Mouse (Mus musculus): ENCODE results near the gene Igdcc4. TPM values are rescaled to one million over a fixed set of nuclear protein-coding genes. Genes with fewer than 3 reads are reported as not detected.
"Not testable (repeated sequence)": the region's sequence is repeated elsewhere in the genome, so short reads cannot be mapped to it uniquely, and the experiment has no call there.

The Igdcc4 gene
- 10 to 100 TPM; 35.7 to 39.1 (median 36.6) TPM for total RNA-seq (2022)

- no peak for DNase-seq (ENCODE audit: low spot score in 2 of 2)
These were observed at the start of gene Igdcc4 for GRCm38 (mm10) chr9:65100991-65101685. Gene Igdcc4 (plus strand): TSS chr9:65101486.

- no peak for DNase-seq (ENCODE audit: low spot score in 2 of 2)
These were observed 37.0 kb upstream of the Igdcc4 start for GRCm38 (mm10) chr9:65064251-65064650.

DNA sequence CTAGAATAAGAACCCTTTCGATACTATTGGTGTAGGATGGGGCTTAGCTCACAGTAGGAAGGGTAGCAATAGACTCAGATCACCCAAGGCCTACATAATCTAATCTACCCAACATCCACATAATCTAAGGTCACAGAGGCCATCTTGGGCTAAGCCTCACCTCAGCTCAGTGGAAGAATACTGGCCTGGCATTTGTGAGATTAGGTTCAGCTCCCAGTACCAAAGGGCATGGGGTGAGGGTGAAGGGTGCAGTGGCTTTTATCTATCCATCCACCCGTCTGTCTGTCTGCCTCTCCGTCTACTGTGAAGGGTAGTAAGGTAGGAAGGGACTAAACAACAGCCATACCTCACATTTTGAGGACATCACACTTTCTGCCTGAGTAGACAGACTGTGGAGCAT, 30.7 kb upstream of the Igdcc4 start:
- no peak for DNase-seq (ENCODE audit: low spot score in 2 of 2)

GRCm38 (mm10) chr9:65073555-65073954, 27.7 kb upstream of the Igdcc4 start:
- no peak for DNase-seq (ENCODE audit: low spot score in 2 of 2)

GRCm38 (mm10) chr9:65074251-65074650, 27.0 kb upstream of the Igdcc4 start:
- DNase-seq (ENCODE audit: low spot score in 2 of 2): no peak

DNA sequence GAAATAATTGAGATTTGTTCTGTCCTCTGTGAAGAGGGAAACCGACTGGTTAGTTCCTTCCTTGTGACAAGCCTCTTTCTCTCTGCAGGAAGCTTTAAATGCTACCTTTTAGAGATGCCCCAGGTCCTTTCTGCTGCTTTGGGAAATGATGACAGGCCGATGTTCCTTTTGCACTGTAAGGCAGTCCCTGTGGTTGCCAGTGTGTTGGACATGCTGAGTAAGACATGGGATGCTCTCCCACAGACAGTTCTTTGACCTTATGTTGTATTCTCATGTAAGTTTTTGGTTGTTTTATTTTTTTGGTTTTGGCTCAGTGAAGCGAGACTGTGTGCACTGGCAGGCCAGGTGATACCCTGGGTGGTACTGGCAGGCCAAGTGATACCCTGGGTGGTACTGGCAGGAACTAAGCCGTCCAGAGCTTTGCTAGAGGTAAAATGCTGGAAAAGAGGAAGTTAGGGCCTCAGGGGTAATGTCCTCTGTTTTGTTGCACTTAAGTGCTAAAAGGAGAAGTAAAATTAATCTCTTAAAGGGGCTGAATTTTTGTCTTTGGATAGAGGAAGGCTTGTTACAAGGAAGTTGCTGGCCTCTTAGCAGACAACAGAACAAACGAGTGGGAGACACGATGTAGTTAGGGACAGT, 26.3 kb upstream of the Igdcc4 start:
- no peak for DNase-seq (ENCODE audit: low spot score in 2 of 2)

GRCm38 (mm10) chr9:65077536-65077935, 23.8 kb upstream of the Igdcc4 start:
- no peak for DNase-seq (ENCODE audit: low spot score in 2 of 2)

- not testable (repeated sequence) for DNase-seq (ENCODE audit: low spot score in 2 of 2)
These were observed 21.1 kb upstream of the Igdcc4 start for GRCm38 (mm10) chr9:65080141-65080540.

DNA sequence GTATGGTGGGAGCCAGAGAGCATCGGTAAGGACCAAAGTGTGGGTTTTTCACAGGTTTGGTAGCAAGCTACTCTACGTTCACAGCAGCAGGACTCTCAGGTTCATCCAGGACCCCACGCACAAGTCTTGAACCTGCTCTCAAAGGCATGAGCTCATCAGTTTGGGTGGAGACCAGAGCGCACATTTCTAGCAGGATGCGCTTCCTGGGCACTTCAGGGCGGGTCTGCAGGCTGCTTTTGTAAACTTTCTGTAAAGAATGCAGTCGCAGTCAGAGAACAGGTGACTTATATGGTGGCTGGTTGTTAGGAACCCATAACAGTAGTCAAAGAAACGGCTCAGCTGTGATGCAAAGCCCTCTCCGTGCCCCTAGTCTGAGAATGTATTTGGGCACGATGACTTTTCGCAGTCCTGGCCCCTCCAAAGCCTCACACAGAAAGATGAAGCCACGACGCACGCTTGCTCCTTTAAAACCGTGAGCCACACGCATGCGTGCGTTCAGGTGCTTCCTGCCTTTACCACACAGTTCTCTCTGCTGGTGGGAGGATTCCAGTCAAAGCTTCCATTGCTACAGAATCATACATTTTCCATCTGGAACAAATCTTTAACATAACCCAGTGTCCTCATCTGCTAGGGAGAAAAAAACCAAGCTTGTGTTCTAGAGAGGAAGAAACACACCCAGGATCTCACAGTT, 18.1 kb upstream of the Igdcc4 start:
- DNase-seq (ENCODE audit: low spot score in 2 of 2): no peak

DNA sequence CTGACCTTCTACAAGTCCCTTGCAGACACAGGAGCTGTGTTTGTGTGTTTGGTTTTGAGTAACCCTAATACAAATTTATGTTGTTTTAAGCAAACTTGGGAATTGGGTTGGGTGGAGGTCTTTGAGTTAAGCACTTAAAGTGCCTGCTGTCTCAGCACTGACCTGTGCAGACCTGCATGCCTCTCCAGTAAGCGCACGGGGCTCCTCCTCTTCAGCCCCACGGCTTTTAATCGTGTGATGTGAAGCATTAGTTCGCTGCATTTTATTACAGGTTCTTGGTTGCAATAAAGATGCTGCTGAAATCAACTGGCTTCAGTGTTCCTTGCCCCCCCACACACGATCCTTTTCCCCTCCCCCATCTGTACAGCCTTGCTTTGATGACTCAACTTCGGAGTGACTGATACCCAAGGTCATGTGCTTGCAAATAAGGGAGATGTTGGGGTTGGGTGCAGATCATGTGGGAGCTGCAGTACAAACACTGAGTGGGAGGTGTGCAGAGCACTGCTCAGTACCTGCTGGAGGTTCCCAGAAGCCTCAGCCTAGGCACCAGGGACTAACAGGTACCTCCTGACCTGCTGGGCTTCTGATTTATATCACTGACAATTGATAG, 17.0 kb upstream of the Igdcc4 start:
- no peak for DNase-seq (ENCODE audit: low spot score in 2 of 2)

- DNase-seq (ENCODE audit: low spot score in 2 of 2): no peak
These were observed 16.0 kb upstream of the Igdcc4 start for GRCm38 (mm10) chr9:65085270-65085669.

GRCm38 (mm10) chr9:65086801-65087200, 14.5 kb upstream of the Igdcc4 start:
- no peak for DNase-seq (ENCODE audit: low spot score in 2 of 2)

DNA sequence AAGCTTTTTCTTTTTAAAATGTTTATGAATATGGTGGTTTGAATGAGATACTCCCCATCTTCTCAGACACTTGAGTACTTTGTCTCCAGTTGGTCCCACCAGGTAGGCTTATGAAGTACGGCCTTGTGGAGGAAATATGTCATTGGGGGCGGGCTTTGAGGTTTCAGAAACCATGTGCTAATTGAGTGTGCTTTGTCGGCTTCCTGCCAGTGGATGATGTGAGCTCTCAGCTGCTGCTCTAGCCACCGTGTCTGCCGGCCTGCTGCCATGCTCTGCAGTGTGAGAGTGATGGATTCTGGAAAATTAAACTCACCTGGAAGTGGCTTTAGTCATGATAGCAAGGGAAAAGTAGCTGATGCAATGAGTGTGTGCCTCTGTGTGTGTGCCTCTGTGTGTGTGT, 13.8 kb upstream of the Igdcc4 start:
- DNase-seq (ENCODE audit: low spot score in 2 of 2): no peak

- DNase-seq (ENCODE audit: low spot score in 2 of 2): peak in 1 of 2 experiments; percentile 59
These were observed 7.0 kb upstream of the Igdcc4 start for GRCm38 (mm10) chr9:65094237-65094636.

- peak; percentile 34 to 45 for DNase-seq (ENCODE audit: low spot score in 2 of 2)
These were observed 545 bp downstream of the Igdcc4 start for GRCm38 (mm10) chr9:65101686-65102376.

DNA sequence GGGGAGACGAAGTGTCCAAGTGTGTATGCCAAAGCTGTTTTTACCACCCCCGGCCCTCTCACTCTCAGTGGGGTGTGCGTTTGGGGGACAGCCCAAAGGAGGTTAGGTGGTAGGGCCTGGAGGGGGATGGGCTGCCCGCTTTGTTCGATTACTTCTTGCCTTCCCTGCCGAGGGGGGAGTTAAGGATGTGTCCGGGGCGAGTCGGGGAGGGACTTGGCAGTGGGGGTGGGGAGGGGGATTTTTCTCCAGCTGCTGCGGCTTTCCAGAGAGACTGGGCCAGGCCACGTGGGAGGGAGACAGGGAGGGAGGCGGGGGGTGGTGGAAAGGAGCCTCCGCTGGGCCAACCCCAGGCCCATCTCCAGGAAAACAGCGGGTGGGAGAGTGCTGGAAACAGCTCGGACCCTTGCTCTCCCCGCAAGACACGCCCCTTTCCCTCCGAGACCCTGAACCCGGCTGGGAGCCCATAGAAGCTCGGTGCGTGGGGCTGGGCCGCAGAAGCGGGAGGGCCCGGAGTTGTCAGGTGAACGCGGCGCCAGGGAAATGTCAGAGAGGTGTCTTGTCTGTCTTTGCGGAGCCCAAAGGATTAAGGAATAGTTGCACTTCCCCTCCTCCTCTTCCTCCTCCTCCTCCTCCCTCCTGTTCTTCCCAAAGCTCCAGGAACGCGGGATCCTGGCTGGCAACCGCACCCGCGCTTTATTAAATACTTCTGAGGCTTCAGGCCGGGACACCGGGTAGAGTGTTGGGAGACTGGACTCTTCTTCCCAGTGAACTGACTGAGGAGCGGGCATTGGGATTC, 1.3 kb downstream of the Igdcc4 start:
- DNase-seq (ENCODE audit: low spot score in 2 of 2): no peak

- DNase-seq (ENCODE audit: low spot score in 2 of 2): no peak
These were observed 2.0 kb downstream of the Igdcc4 start for GRCm38 (mm10) chr9:65103173-65103752.

- no peak for DNase-seq (ENCODE audit: low spot score in 2 of 2)
These were observed 5.5 kb downstream of the Igdcc4 start for GRCm38 (mm10) chr9:65106821-65107220.

DNA sequence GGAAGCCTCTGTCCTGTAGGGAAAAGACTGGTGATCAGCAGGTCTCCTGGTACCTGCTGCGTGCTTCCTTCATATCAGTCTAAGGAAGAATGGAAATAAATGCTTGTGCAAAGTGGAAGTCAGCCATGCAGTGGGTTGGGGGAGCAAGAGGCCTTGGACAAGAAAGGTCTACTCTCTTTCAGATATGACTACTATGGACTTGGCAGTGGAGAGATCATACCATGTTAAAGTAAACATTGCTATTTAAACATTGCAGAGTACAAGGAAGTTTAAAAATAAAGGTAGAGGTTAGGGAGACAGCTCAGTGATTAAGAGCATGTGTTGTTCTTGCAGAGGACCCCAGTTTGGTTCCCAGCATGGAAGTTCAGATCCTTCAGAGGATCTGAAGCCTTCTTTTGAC, 6.6 kb downstream of the Igdcc4 start:
- DNase-seq (ENCODE audit: low spot score in 2 of 2): no peak
